22 mouse cellular contexts compared by ENCODE assay signal in the genomic region with DNA sequence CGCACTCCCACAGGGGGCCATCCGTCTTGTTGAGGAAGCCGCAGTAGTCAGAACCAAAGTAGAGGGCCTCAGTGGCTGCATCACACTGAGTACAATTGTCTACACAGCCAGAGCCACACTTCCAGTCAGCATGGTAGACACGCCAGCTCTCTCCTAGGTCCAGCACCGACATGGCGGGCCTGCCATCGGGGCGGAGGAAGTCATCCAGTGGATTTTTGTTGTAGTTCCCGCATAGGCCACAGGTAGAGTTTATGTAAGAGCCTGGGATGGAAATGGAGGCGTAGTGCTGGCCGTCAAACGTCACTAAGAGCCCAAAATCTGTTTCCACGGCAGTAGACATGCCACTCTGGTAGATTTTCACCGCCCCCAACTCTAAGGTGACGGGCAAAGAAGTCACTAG. TPM values are rescaled to one million over a fixed set of nuclear protein-coding genes. Genes with fewer than 3 reads are reported as not detected.
DNase-seq lines count a peak whose midpoint lies in the region; ATAC-seq and TF ChIP-seq lines count a peak whose summit lies in the region.
"Had no signal": no experiment of that assay in that cellular context is flagged by ENCODE, and none has a peak within 500 bp of the region (broad histone marks: within the 10 kb centered on the region; RNA-seq: fewer than 3 reads in every experiment).

No protein-coding gene starts in this region.

- H3K27me3 ChIP-seq in E14TG2a.4 (ENCODE audit: insufficient read depth, low read length), result peaks cover 22% of the 10 kb centered on the region; the same call in 1 of the 2 replicates
- H3K27me3 ChIP-seq in forebrain, postnatal 0 days (ENCODE audit: insufficient read depth, low read length), result no peaks in the 10 kb centered on the region
- H3K27me3 ChIP-seq in forebrain, embryonic 12.5 days, result 0 out of 2 replicates have a peak, but pooled peaks cover 7% of the 10 kb centered on the region
- H3K27me3 ChIP-seq: embryonic facial prominence, embryonic 13.5 days; embryonic facial prominence, embryonic 15.5 days; forebrain, embryonic 15.5 days had no signal

- TF ChIP-seq CTCF in E14TG2a.4 (conservative IDR thresholded peaks at IDR 0.05; ENCODE audit: low read length), result no peak
- no peak for TF ChIP-seq CTCF in forebrain, postnatal 0 days (IDR thresholded peaks at IDR 0.05; ENCODE audit: low read depth)

- no peak overlapping the region for H3K4me2 ChIP-seq in forebrain, postnatal 0 days (ENCODE audit: low read depth)
- H3K4me2 ChIP-seq in forebrain, embryonic 12.5 days, result no peak overlapping the region
- H3K4me2 ChIP-seq: embryonic facial prominence, embryonic 13.5 days; embryonic facial prominence, embryonic 15.5 days; forebrain, embryonic 13.5 days; forebrain, embryonic 15.5 days had no signal

- H3K36me3 ChIP-seq in E14TG2a.4 (ENCODE audit: insufficient read depth, low read length), result no peaks in the 10 kb centered on the region
- no peaks in the 10 kb centered on the region for H3K36me3 ChIP-seq in forebrain, postnatal 0 days (ENCODE audit: insufficient read depth)
- no peaks in the 10 kb centered on the region for H3K36me3 ChIP-seq in forebrain, embryonic 12.5 days (replicated peaks)
- H3K36me3 ChIP-seq: embryonic facial prominence, embryonic 13.5 days; embryonic facial prominence, embryonic 15.5 days; forebrain, embryonic 10.5 days; forebrain, embryonic 15.5 days; G1E had no signal

- intact Hi-C loops in left cerebral cortex, postnatal 36 days (cut with DNase I), result no loop called here

- peak overlapping the region; percentile 46; the same call in 1 of the 2 replicates for H3K4me3 ChIP-seq in E14TG2a.4 (replicated peaks; ENCODE audit: low read length)
- H3K4me3 ChIP-seq in forebrain, postnatal 0 days (ENCODE audit: low read depth, low read length), result no peak overlapping the region
- no peak overlapping the region for H3K4me3 ChIP-seq in forebrain, embryonic 12.5 days (replicated peaks)
- H3K4me3 ChIP-seq: embryonic facial prominence, embryonic 13.5 days; embryonic facial prominence, embryonic 15.5 days; erythroblast, embryonic 14.5 days; forebrain, embryonic 10.5 days; forebrain, embryonic 13.5 days; forebrain, embryonic 15.5 days had no signal

- WGBS in forebrain, postnatal 0 days, result 97% methylated on average over 15 of the region's 15 CpGs
- 94% methylated on average over 15 of the region's 15 CpGs for WGBS in forebrain, embryonic 12.5 days

- no peaks in the 10 kb centered on the region for H3K9me3 ChIP-seq in E14TG2a.4 (ENCODE audit: low read length)
- no peaks in the 10 kb centered on the region for H3K9me3 ChIP-seq in forebrain, postnatal 0 days (ENCODE audit: low read length)
- H3K9me3 ChIP-seq in forebrain, embryonic 12.5 days, result no peaks in the 10 kb centered on the region
- H3K9me3 ChIP-seq: embryonic facial prominence, embryonic 13.5 days; embryonic facial prominence, embryonic 15.5 days; forebrain, embryonic 10.5 days; forebrain, embryonic 13.5 days; G1E had no signal

- DNase-seq in ES-CJ7 (ENCODE audit: low read depth, low spot score) (peak; percentile 60), R1 (ENCODE audit: low read depth, low spot score) (peak; percentile 77), ZHBTc4 (ENCODE audit: low read depth, low spot score) (peak; percentile 82)
- DNase-seq in left cerebral cortex, postnatal 36 days (ENCODE audit: low spot score in 2 of 2), result no peak
- no peak for DNase-seq in forebrain, postnatal 0 days
- DNase-seq: cerebellum, adult 11 months; cerebellum, adult 18-20 months; cerebellum, adult 8-10 months; cerebellum, adult 9-11 months; cerebellum, postnatal 14 days; cerebellum, postnatal 36 days; embryo, embryonic 11 days had no signal

- H3K9ac ChIP-seq in forebrain, postnatal 0 days, result no peak overlapping the region
- H3K9ac ChIP-seq in forebrain, embryonic 12.5 days, result no peak overlapping the region
- H3K9ac ChIP-seq: embryonic facial prominence, embryonic 13.5 days; embryonic facial prominence, embryonic 15.5 days; forebrain, embryonic 13.5 days; forebrain, embryonic 15.5 days had no signal

- ATAC-seq in forebrain, postnatal 0 days, result no peak
- ATAC-seq in forebrain, embryonic 12.5 days (ENCODE audit: low FRiP score), result no peak
- ATAC-seq: forebrain, embryonic 13.5 days; forebrain, embryonic 15.5 days; Patski had no signal

- no peak overlapping the region for H3K27ac ChIP-seq in forebrain, postnatal 0 days (ENCODE audit: low read depth, low read length)
- no peak overlapping the region for H3K27ac ChIP-seq in forebrain, embryonic 12.5 days
- H3K27ac ChIP-seq: embryonic facial prominence, embryonic 13.5 days; embryonic facial prominence, embryonic 15.5 days; forebrain, embryonic 10.5 days; forebrain, embryonic 13.5 days; forebrain, embryonic 15.5 days had no signal

- H3K4me1 ChIP-seq in E14TG2a.4 (replicated peaks; ENCODE audit: low read depth, low read length), result no peaks in the 10 kb centered on the region; the same call in 1 of the 2 replicates
- H3K4me1 ChIP-seq in forebrain, postnatal 0 days (ENCODE audit: insufficient read depth), result no peaks in the 10 kb centered on the region
- H3K4me1 ChIP-seq in forebrain, embryonic 12.5 days, result peaks cover 6% of the 10 kb centered on the region; the same call in 1 of the 2 replicates
- H3K4me1 ChIP-seq: embryonic facial prominence, embryonic 13.5 days; embryonic facial prominence, embryonic 15.5 days; forebrain, embryonic 10.5 days had no signal

RNA-seq across cellular contexts. Expression of a gene that starts 22.1 kb away (rescaled TPM):
- total RNA-seq in left cerebral cortex, postnatal 36 days (2021), result under 1 TPM; 0.20 to 0.50 TPM
- total RNA-seq in forebrain, postnatal 0 days (2014; rRNA removed), result 0.43 and 0.46 TPM in 2 replicates
- polyA plus RNA-seq in forebrain, postnatal 0 days (2015; fragmentation: Nextera tagmentation; extraction: Ambion mirVana), result 0.31 and 0.36 TPM in 2 replicates
- polyA plus RNA-seq in forebrain, embryonic 12.5 days (2016; fragmentation: Nextera tagmentation; extraction: Ambion mirVana), result 0.18 TPM in 2 replicates
- polyA plus RNA-seq: G1E had no signal

Comparison
In these comparisons a context has a peak if more than half of its experiments do, and no peak if none do; other contexts are left out.
1. DNase-seq: peak in ES-CJ7 (single experiment), R1 (single experiment) and ZHBTc4 (single experiment); none in left cerebral cortex, postnatal 36 days (0 of 2) and forebrain, postnatal 0 days (single experiment).